Mouse (Mus musculus) megakaryocyte, embryonic 14.5 days (primary cell): ENCODE data around the gene Tmem63c.

Source experiments
- FLI1 ChIP-seq: IDR thresholded peaks from 2 replicates; pipeline ENCODE4 v1.6.1; 2012; ENCODE audit warnings: low read length, inconsistent platforms, mixed read lengths
- GATA1 ChIP-seq: IDR thresholded peaks from 3 replicates; pipeline ENCODE4 v1.6.1; 2012; ENCODE audit warnings: mixed read lengths, low read length, inconsistent platforms, borderline replicate concordance

DNA sequence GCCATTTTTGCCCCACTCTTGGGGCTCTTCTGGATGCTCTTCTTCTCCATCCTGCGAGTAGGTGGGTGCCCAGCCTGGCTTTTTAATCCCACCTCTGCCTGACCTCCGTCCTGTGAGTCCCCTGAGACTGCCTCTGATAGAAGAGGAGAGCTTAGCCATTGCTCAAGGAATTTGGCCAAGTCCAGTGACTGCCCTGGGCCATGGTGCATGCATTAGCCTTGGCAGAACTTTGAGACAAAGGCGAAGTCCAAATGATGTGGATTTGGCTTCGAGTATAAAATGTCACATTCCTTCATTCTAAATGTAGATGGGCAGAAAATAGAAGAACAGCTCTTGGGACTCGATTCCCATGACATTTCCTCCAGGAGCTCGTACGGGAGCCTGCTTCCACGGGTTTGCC is 61.7 kb downstream of the Tmem63c start:
- TF ChIP-seq FLI1 (no peak), GATA1 (no peak)
